Mouse (Mus musculus): ENCODE results near the gene Ephx1.
"Not testable (repeated sequence)": the region's sequence is repeated elsewhere in the genome, so short reads cannot be mapped to it uniquely, and the experiment has no call there.

The Ephx1 gene
- long read RNA-seq, experiment 1, transcript Ephx1-201 (9 exons, 1,741 nt): major isoform, 194 of 244 reads
- long read RNA-seq, experiment 1, partial matches to known transcripts: 28 of 244 reads
- long read RNA-seq, experiment 1, other reads (novel, unspliced or antisense): 20 of 244 reads
- long read RNA-seq, experiment 2, transcript Ephx1-201 (9 exons, 1,741 nt): major isoform, 203 of 245 reads
- long read RNA-seq, experiment 2, transcript Ephx1-202 (9 exons, 1,699 nt): minor isoform, 8 of 245 reads
- long read RNA-seq, experiment 2, partial matches to known transcripts: 18 of 245 reads
- long read RNA-seq, experiment 2, other reads (novel, unspliced or antisense): 16 of 245 reads

DNA sequence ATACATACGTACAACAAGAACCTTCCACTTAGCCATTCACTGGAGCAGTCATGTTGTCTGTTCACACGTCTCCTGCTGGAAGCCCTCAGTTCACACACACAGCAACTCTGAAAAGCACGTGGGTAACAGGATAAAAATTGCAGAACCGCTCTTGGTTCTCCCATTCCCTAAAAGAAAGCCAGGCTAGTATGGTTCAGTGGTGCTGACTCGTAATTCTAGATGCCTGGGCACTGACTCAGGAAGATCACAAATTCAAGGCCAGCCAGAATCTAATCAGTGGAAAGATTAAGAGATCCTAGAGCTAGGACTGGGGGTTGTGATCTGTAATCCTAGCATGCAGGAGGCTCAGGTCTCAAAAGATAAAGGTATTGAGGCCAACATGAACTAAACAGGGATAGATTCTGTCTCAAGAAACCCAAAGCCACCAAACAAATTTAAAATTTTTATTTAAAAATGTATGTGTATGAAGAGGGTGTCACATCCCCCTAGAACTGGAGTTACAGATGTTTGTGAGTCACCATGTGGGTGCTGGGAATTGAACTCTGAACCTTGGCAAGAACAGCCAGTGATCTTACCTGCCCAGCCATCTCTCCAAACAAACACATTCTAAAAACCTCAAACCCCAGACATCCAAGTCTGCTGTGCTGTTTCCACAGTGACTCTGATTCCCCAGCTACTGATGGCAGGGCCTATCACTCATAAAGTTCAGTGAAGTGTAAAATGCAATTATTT is at the start of gene Ephx1:
Ephx1 (minus strand) TSS at position 149 of the 732 bp plus-strand sequence.
- intact Hi-C loops (cut with DNase I): no loop called here

DNA sequence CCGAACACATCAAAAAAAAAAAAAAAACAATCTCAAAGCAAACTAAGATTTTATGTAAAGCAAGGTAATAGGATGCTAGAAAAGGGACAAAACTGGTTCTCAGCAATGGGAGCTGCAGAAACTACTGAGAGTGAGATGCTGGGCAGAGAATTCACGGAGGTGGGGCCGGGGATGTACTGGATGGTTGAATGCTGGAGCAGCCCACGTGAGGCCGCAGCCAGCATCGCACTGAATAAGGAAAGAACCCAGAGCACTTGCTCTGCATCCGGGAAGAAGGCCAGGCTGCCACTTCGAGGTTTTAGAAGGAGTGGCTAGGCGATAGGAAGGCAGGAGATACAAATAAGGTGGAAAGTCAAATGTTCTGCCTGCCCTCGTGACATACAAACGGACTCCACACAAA is 49.0 kb upstream of the Ephx1 start:
- intact Hi-C loops (cut with DNase I): no loop called here

DNA sequence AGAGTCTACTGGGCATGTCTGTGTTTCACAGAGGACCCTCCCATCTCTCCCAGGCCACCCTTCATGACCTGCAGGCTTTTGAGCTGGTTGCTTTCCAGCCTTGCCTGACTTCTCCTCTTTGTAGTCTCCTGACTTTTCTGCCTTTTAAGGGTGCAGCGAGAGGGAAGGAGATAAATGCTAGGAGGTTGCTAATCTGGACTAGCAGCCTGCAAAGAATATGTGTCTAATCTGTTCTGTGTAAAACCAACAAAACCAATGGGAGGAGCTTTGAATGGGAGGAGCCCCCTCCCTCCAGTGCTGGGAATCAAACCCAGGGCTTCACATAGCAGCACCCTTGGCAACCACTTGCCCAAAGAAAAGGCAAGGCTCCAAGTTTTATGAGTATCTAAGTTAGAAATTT is 47.6 kb upstream of the Ephx1 start:
- intact Hi-C loops (cut with DNase I): no loop called here

DNA sequence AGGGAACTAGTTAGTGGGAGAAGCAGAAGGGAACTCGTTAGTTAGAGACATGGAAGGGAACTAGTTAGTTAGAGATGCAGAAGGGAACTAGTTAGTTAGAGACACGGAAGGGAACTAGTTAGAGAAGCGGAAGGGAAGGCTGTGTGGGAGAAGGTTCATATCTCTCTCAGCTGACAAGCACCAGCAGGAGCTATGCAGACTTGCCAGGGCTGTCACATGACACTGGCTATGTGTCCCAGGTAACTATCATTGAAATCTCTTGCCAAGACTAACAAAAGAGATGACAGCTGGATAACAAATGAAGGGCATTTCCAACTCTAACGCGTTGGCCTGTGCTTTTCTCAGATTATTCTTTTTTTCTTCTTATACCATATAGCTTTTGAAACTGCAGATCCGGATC is 43.9 kb upstream of the Ephx1 start:
- intact Hi-C loops (cut with DNase I): no loop called here

DNA sequence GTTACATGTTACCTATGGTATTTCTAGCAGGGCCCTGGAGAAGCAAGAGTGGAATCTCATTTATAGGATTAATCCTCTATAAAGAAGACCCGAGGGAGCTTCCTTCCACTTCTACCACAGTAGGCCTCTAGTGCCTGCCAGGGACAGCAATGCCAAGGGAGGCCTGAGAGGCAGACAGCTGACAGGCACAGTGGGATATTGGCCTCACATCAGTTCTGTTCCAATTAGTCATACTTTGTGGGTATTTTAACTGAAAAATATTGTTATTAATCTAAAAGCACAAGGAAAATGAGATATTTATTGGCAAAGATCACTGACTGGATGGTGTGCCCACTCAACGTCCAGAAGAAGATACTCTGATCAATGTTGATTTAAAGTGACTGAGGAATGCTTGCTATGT is 43.3 kb upstream of the Ephx1 start:
- intact Hi-C loops (cut with DNase I): no loop called here

DNA sequence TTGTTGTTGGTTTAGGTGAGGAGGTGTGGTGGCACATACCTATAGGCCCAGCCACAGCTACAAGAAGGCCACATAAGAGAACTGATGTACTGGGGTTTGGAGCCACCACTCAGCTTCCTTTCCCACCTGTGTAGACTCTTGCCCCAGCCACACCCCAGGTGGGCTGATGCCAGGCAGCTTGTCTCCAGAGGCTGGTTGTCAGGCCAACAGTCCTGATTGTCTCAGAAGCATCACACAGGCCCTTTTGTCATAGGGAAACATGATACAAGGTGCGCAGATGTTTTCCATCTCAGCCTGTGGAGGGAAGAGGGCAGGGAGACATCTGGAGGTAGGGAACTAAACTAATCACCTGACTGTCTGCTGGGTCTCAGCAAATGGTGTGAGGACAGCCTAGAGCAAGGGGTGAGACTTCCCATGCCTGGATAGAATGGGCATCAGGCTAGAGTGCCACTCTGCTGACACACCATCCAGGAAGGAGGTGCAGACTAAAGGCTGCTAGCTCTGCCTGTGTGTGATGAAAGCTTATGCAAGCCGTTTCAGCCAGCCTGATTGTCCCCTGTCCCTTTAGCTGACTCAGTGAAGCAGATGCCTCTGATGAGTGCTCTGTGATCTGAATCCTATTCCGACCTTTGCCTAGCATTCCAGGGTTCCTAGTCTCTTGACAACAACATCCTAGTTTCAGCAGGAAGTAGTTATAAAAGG is 41.2 kb upstream of the Ephx1 start:
- intact Hi-C loops (cut with DNase I): no loop called here

DNA sequence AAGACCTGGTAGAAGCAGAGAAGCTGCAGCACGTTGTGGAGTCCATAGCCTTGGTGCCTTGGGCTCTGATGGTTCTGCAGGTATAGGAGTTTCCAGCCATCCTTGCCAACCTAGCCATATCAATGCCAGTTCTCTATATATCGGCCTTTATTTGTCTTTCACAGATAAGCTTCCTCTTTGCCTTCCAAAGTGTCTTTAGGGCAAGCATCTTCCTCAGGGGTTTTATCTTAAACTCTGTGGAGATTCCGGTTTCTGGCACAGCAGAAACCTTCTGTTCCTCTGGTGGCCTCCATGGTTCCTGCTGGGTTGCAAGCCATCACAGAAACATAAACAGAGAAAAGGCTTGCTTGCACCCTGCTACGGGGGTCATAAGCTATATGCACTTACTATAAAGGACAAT is 32.2 kb upstream of the Ephx1 start:
- intact Hi-C loops (cut with DNase I): no loop called here

DNA sequence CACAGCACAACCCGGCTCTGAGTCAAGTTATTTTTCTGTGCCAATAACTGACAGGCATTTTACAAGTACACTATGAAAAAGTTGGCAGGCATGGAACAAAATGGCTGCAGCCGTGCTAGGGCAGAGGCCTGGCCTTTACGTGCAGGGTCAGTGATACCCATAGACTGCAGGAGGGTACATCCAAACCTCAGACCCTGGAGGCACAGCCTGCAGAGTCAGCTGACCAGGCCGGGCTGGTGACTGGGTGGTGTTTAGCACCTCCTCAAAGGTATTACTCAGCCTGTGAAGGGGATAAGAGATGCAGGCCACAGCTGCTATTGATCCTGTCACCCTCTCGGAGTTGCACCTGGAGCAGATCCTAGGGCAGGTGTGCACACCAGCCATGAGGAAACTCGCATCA is 30.2 kb upstream of the Ephx1 start, which contains the start of gene 9130409I23Rik:
9130409I23Rik (plus strand) TSS at position 301 of the 400 bp plus-strand sequence.
- intact Hi-C loops (cut with DNase I): no loop called here

DNA sequence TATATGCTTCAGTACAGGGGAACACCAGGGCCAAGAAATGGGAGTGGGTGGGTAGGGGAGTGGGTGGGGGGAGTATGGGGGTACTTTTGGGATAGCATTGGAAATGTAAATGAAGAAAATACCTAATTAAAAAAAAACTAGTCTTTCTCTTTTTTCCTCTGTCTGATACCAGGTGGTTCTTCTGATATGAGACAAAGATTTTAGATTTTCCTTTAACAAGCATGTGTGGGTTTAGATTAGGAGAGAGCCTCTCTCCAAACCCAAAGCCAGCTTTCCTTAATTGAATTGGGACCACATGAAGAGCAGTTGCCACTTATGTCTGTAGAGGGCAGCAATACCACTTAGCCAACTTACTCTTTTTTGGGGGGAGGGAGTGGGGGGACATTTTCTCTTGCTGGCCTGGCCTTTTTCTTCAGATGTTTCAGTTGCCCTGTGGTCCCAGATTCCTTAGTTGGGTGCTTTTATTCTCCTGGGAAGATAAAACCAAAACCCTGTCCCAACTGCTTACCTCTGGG is 28.7 kb upstream of the Ephx1 start:
- intact Hi-C loops (cut with DNase I): no loop called here

DNA sequence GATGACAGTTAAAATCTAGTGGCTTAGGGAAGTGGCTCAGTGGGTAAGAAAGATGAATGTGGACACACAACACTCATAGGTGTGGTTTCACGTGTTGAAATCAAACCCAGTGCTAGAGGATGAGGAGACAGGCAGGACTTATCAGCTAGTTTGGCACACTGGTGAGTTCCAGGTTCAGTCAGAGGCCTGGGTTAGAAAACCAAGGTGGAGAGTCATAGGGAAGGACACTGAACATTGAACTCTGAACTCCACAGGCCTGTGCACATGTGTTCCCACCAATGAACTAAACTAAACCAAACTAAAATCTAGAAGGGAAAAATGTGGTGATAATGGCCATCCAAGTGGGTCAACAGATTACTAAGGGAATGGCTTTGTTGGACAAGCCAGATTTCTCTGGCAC is 26.8 kb upstream of the Ephx1 start:
- intact Hi-C loops (cut with DNase I): no loop called here

DNA sequence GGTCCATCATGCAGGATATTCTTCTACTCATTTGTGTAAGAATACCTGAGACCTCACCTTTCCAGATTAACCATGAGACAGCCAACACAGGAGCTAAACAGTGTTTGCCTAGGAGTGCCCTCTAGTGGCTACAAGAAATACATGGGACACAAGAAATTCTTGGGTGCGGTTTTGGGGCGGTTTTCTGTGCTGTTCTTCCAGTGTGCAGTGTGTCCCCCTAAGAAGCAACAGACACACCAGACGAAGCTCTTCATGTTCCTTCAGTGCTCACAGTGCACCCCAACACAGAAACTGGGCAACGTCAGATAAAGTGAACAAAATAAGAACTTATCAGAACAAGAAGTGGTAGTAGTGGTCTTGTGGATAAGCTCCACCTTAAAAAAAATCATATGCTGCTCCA is 18.9 kb upstream of the Ephx1 start:
- intact Hi-C loops (cut with DNase I): loop anchor here (1.0 kb wide), 1 partner anchor 47 kb away; no protein-coding TSS in a partner anchor

DNA sequence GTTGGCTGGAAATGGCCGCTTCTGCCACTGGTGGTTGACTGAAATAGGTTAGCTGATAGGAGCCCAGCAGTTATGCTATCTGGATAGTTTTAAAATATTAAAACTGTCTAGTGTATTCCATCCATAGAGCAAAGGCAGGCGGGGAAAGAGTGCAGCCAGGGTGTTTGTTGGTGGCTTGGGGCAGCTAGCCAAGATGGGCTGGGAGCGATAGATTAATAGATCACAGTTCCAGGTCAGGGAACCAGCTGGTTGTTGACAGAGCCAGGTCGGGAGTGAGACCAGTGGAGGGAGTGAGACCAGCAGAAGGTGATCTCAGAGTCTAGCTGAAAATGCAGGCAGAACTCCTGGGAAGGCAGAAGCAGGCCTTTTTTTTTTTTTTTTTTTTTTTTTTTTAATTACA is 16.9 kb upstream of the Ephx1 start:
- intact Hi-C loops (cut with DNase I): no loop called here

DNA sequence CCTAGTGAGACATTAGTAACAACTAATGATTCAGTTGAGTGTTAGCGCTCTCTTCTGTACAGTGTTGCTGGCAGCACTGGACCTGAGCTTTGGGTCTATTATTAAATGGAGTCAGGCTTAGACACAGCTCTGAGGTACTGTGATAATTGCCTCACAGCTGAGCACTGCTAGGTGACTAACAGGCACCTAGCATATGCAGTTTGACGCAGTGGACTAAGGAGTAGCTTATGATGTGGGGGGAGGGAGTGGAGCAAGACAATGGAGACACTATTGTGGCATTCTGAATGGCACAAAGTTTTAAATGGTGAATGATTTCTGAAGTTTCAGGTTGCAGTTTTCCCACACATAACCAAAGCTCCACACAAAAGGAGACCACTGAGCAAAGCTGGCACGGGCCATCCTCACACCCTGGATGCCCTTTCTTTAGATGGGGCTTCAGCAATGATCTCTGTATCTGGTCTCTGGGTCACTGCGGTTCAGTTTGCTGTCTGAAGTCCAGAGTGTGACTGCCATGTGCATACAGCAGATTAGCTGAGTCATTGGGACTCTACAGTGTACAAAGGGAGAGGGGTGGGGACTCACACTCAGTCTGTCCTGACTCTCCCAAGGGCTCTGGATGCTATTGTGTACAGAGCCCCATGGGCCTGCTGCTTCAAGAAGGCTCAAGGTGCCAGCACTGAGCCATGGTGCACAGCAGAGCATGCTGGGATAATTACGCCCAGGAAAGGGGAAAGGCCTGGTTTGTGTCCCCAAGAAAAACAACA is 14.5 kb upstream of the Ephx1 start:
- intact Hi-C loops (cut with DNase I): not testable (repeated sequence)

DNA sequence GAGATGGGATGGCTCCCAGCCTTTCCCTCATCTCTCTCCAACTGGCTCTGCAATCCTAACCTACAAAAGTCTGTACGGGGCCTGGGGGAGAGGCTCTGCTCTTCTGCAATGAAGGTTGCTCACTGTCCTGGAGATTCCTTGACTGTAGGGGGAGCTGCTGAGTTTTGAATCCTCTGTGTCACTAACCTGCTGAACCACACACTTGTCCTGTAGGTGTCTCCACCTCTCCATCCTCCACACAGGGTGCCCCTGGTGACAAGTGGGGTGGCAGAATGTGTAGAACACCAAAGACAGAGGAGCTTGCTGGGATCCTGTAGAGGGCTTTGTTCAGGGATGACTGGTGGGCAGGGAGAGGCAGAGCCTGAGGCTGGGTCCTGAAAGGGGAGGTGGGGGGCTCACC is 1.6 kb upstream of the Ephx1 start:
- intact Hi-C loops (cut with DNase I): no loop called here

DNA sequence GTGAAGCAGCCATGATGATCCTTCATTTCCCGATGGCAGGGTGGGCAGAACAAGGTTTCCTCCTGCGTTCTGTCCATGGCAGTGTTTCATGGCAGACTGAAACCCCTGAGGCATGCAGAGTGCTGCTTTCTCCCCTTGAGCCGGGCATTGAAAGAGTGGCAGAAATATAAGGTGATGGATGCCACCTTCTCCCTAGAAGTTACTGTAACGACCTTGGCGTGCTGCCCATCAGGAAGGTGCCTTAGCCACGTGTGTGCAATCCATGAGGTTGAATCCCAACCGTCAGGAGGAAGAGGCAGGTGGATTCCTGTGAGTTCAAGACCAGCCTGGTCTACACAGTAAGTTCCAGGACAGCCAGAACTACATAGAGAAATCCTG is 773 bp upstream of the Ephx1 start:
- intact Hi-C loops (cut with DNase I): no loop called here

DNA sequence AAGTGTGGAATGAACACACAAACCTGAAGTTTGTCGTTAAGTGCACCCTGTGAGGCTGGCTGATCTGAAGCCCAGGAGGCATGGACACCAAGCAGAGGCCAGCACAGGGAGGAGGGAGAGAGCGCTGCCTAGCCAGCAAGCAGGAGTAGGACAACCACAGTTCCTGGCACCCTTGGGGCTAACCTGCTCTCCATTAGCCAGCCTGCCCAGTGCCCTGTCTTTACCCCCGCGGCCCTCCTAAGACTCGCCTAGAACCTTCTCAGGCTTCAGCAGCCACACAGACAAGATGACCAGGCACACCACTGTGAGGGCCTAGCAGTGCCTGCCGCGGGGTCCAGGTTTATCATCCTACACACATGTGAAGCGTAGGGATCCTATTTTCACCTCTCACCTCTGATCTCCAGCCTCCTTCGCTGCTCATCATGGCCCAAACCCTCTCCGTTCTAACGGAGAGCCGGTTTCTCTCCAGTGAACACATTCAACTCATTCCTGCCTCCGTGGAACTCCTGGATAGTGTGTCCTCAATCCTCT is 2.7 kb downstream of the Ephx1 start:
- intact Hi-C loops (cut with DNase I): no loop called here

DNA sequence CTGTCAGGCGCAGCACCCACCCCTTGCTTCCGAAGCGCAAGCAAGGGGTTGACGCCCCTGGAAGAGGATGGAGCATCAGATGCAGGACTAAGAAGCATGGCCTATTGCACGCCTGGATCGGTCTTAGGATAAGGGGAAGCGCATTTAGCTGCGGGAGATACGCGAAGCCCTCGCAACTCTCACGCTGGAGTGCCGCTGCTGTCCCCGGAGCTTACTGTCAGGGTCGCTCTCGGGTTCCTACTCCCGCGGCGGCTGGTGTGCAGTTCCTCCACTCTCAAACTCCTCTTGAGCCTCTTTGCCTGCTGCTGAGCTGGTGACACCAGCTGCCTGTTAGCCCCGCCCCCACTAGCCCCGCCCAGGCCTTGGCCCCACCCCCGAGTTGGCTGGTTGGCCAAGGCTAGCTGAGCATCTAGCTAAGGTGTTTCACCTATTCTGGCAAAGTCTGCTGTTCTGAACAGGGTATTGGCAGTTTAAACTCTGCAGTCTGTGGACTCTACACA is 3.4 kb downstream of the Ephx1 start:
- intact Hi-C loops (cut with DNase I): no loop called here

DNA sequence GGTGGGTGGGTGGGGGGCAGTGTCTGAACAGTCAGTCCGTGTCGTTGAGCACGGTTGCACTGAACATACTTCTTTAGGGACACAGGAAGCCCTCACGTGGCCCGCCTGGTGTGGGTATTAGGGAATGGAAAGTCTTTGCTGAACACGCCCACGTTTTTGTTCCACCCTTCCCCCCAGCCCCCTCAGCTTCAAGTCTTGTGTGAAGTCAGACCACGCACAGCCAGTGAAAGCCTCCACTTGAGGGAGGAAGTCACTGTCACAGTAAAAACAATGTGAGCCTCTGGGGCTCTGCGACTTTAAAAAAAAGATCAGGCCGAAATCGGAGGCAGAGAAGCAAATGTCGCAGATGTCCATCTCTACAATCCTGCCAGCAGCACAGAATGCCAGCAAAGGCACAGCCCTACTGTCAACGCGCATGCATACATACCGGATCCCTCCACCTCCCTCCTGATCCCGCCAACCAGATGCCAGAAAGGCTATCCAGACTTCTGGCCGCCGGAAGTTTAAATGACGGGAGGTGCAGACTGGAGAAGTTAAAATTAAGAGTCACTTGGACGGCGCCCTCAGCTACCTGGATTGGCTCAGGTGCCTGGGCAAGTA is 4.1 kb downstream of the Ephx1 start:
- intact Hi-C loops (cut with DNase I): no loop called here

DNA sequence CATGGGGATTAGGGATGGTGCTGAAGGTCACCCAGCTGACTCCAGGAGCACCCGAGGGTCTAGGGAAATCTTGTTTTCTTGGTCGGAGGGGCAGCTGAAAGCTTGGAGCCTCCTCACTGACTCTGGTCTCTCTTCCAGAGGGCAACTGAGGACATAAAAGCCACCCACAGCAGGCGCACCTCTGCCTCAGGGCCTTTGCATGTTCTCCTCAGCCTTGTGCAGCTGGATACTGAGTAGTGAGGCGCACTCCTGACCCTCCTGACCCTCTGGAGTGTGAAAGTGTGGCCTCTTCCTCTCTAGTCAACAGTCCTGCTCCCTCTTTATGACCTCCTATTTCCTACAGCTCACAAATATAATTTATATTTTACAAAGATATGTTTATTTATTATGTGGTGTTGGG is 4.7 kb downstream of the Ephx1 start:
- intact Hi-C loops (cut with DNase I): no loop called here

DNA sequence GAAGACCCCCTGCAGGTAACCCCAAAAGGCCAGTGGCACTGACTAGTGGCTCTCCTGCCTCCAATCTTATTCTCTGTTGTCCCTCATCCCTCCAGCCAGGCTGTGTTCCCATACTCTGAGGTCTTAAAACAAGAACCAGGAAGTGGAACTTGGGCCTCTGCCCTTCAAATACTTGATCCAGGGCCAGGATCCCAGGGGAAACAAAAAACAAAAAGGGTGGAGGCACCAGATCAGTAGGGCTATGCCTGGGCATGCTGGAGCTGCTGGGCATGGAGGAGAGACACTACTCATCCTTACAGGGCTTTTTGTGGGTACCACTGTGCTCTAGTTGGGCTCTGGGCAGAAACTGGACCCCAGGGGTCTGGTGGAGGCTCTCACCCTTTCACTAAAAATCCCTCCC is 5.1 kb downstream of the Ephx1 start:
- intact Hi-C loops (cut with DNase I): no loop called here
